Mouse (Mus musculus): ENCODE measurements around the gene Fau. TPM values are rescaled to one million over a fixed set of nuclear protein-coding genes. Genes with fewer than 3 reads are reported as not detected.

Gene Fau
- total RNA-seq, 2 experiments from 2014 or later: 593 to 625 TPM

DNA sequence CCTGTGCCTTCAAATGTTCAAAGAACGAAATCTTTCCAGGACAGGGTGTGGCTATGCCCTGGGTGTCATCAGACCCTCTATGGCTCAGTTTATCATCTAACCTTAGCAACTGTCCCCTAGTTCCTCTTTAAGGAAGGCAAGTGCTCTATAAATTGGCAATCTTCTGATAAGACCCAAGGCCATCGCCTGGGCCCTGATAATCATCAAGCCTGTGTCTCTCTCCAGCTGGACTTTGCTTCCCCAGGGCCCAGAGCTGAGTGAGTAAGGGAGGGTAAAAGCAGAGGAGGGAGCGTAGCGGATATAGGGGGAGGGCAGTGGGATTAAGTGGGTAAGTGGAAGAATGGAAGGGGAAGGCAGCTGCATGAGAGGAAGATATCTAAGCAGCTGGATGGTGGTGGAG, 46.8 kb downstream of the Fau start:
- no peak for DNase-seq (ENCODE audit: low spot score in 2 of 2)
- intact Hi-C loops (cut with DNase I): no loop called here

DNA sequence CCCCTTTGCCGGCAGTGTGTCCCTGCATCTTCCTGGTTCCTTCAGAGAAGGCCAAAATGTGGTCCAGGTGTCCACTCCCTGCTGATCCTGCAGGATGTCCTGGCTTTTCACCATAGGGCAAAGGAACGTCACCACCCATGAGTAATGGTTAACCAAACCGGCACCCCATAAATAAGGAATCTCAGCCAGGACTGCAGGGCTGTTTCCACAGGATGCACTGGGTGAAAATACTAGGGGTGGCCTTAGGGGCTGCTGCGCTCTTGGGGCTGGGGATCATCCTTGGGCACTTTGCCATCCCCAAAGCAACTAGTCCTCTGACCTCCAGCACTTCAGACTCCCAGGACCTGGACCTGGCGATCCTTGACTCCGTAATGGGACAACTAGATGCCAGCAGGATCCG, 47.9 kb downstream of the Fau start, which contains the start of gene Naaladl1:
Gene Naaladl1, plus strand, starts transcription at position 197 of the 400 bp plus-strand sequence.
- intact Hi-C loops (cut with DNase I): no loop called here

More for the DNA sequence above, 47.9 kb downstream of the Fau start, which contains the start of gene Naaladl1:
- no peak for DNase-seq (ENCODE audit: low spot score in 2 of 2)

Small RNA genes within 50 kb of the gene (microRNA-seq; reads per million reads assigned to microRNA genes)
- 4.4 to 4.5 reads per million in 2 experiments for gene Mir6988

Other genes with a start within 250 kb of the Fau start
- 10 to 100 TPM in 1 of 2 experiments, 1 to 10 TPM in 1; 9.5 to 14.6 TPM for gene Frmd8, start 182.6 kb upstream of the Fau start, total RNA-seq (2021)
- gene Slc25a45, start 180.0 kb upstream of the Fau start, total RNA-seq (2021): 1 to 10 TPM; 2.5 to 3.0 TPM
- gene Tigd3, start 163.7 kb upstream of the Fau start, total RNA-seq (2021): 1 to 10 TPM; 4.5 to 5.5 TPM
- 10 to 100 TPM; 84.1 to 96.1 TPM for gene Dpf2, start 144.8 kb upstream of the Fau start, total RNA-seq (2021)
- 1 to 10 TPM; 6.2 to 6.6 TPM for gene Cdc42ep2, start 133.0 kb upstream of the Fau start, total RNA-seq (2021)
- 1 to 10 TPM; 3.8 to 5.6 TPM for gene Pola2, start 93.6 kb upstream of the Fau start, total RNA-seq (2021)
- gene Slc22a20, start 71.7 kb upstream of the Fau start, total RNA-seq (2021): not detected
- 10 to 100 TPM; 17.5 to 18.5 TPM for gene Capn1, start 41.9 kb upstream of the Fau start, total RNA-seq (2021)
- 10 to 100 TPM; 45.4 to 49.5 TPM for gene Syvn1, start 11.3 kb upstream of the Fau start, total RNA-seq (2021)
- 10 to 100 TPM; 45.1 to 47.0 TPM for gene Mrpl49, start 59 bp upstream of the Fau start, total RNA-seq (2021)
- gene Znhit2, start 3.3 kb downstream of the Fau start, total RNA-seq (2021): 10 to 100 TPM; 33.4 to 38.1 TPM
- gene Tm7sf2, start 10.5 kb downstream of the Fau start, total RNA-seq (2021): 10 to 100 TPM; 24.9 to 25.2 TPM
- gene Vps51, start 19.4 kb downstream of the Fau start, total RNA-seq (2021): 10 to 100 TPM; 71.9 to 77.6 TPM
- not detected for gene Tmem262, start 22.2 kb downstream of the Fau start, total RNA-seq (2021)
- gene Gm28374, start 24.4 kb downstream of the Fau start, total RNA-seq (2021): under 1 TPM; 0.53 to 0.55 TPM
- 10 to 100 TPM; 36.5 to 37.2 TPM for gene Zfpl1, start 27.1 kb downstream of the Fau start, total RNA-seq (2021)
- under 1 TPM; 0.18 to 0.34 TPM for gene Cdca5, start 27.1 kb downstream of the Fau start, total RNA-seq (2021)
- gene AC131692.1, start 36.6 kb downstream of the Fau start, total RNA-seq (2021): not detected
- under 1 TPM in 1 of 2 experiments, not detected in 1; 0.21 TPM for gene Naaladl1, start 47.9 kb downstream of the Fau start, total RNA-seq (2021)
- gene Sac3d1, start 60.8 kb downstream of the Fau start, total RNA-seq (2021): 10 to 100 TPM; 23.7 to 25.0 TPM
- 10 to 100 TPM; 36.2 to 43.6 TPM for gene Snx15, start 70.5 kb downstream of the Fau start, total RNA-seq (2021)
- under 1 TPM in 1 of 2 experiments, not detected in 1; 0.71 TPM for gene Batf2, start 83.1 kb downstream of the Fau start, total RNA-seq (2021)
- gene Arl2, start 83.7 kb downstream of the Fau start, total RNA-seq (2021): 10 to 100 TPM; 71.5 to 76.8 TPM
- under 1 TPM in 1 of 2 experiments, not detected in 1; 0.53 TPM for gene Majin, start 126.5 kb downstream of the Fau start, total RNA-seq (2021)
- not detected for gene Gpha2, start 168.5 kb downstream of the Fau start, total RNA-seq (2021)
- 100 to 1,000 TPM; 153 to 165 TPM for gene Ppp2r5b, start 178.0 kb downstream of the Fau start, total RNA-seq (2021)
- 10 to 100 TPM; 33.1 to 35.6 TPM for gene Atg2a, start 183.8 kb downstream of the Fau start, total RNA-seq (2021)
- gene Ehd1, start 218.9 kb downstream of the Fau start, total RNA-seq (2021): 10 to 100 TPM; 35.9 to 40.3 TPM
- 1 to 10 TPM; 2.7 to 2.9 TPM for gene Cdc42bpg, start 248.6 kb downstream of the Fau start, total RNA-seq (2021)

Measured in left cerebral cortex, postnatal 25 days (tissue).